Mouse (Mus musculus) induced T-regulatory cell, adult 2 months (primary cell): Measurements from ENCODE around the gene Zfp989.
"Not testable (repeated sequence)": the region's sequence is repeated elsewhere in the genome, so short reads cannot be mapped to it uniquely, and the experiment has no call there.

Source experiments
- DNase-seq: peaks from one replicate; pipeline ENCODE4 v3.0.0-alpha.2; 2012; ENCODE audit warnings: low read depth

Zfp989 gene

DNA sequence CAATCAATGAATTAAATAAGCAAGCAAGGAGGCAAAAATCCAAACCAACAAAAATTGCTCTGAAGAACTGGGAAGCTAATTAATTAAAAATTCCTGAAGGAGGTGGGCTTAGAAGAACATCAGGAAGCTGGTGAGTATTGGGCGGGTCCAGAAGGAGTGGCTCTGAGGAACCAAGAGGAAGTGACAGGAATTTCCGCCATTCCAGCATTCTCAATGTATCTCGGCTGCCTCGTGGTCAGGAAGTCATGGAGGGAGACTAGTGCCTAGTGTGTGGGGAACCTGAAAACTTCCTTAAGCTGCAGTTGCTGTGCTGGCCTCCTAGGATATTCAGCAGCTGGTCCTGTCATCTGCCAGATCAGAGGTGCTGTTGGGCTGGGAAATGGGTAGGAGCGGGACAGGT lies at the start of gene Zfp989:
Gene Zfp989, plus strand, starts transcription at position 220 of the 400 bp plus-strand sequence.
- DNase-seq = not testable (repeated sequence)

DNA sequence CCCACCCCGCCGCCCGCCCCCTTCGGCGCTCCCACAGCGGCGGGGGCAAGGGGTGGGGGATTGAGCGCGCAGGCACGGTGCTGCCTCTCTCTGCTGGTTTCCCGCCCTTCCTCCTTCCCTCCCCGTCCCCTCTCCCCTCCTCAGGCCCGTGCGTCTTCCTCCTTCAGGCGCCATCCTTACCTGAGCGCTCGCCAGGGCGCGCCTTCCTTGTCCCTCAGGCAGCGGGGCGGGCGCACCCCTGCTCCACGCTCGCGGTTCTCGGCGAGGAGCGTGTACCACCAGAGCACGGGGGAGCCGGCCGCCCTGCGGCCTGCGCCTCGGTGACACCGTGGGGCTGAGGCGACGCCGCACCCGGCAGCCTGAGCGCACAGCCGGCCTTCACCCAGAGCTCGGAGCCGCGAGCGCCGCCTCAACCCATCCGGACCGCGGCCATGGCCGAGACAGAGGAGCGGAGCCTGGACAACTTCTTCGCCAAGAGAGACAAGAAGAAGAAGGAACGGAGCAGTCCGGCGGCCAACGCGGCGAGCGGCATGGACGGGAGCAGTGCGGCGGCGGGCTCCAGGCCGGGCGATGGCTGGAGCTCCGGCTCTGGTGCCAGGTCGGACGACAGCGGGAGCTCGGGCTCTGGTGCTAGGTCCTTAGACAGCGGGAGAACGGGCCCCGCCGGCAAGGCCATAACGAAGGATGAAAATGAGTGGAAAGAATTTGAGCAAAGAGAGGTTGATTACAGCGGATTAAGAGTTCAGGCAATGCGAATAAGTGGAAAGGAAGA lies 39.3 kb upstream of the Zfp989 start:
- DNase-seq = no peak

DNA sequence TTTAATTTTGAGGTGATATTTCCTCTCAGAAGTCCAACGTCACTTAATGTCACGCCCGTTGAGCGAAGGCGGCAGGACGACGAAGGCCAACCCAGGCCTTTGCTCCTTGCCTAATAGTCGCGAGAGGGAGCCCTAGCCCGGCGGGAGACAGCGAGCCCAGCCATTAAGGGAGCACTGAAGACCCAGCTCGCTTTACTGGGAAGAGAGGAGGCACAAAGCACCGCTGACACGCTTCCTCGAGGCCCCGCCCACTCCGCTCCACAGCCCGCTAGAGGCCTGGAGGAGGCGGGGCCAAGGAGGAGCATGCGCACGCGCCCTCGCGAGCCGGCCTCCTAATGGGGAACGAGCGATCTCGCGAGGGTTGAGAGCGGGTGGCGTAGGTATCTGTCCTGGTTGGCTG lies 30.1 kb upstream of the Zfp989 start:
- DNase-seq = not testable (repeated sequence)

DNA sequence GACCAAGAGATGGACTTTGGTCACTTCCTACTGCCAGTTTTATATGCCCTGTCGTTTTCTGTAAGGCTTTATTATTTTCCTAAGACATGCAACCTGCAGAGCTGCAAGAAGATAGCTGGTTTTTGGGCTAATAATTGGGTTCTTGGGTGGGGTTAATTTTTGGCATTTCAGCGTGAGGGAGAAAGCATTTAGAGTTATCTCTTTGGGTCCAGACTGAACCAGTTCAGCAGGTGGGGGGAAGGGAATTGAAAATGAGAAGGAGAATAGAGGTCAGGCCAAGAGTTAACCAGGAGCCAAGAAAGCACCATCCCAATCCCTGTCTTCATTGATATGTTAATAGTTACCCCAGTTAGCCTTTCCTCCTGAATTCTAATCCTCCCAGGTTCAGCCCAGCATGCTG lies 4.8 kb downstream of the Zfp989 start:
- DNase-seq = not testable (repeated sequence)

DNA sequence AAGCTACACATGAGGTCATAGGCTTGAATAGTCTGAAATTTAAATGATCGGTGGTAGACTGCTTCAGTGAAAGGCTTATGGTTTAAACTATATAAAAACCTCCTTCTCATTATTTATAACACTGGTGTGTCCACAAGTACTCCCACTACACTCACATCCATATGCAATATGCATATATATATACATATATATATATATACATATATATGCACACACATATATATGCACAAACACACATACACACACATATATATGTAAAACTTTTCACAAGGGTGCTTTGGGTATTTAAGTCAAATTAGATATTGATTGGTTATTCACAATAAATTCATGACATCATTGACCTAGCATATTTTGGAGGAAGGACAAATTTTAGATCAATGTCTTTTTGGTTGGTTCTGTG lies 46.6 kb downstream of the Zfp989 start:
- not testable (repeated sequence) for DNase-seq

DNA sequence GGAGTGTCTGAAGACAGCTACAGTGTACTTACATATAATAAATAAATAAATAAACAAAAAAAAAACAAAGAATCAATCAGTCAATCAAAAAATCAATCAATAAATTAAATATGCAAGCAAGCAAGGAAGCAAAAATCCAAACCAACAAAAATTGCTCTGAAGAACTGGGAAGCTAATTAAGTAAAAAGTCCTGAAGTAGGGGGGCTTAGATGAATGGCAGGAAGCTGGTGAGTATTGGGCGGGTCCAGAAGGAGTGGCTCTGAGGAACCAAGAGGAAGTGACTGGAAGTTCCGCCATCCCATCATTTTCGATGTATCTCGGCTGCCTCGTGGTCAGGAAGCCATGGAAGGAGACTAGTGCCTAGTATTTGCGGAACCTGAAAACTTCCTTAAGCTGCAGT lies 49.8 kb downstream of the Zfp989 start, which contains the start of gene Rex2:
Gene Rex2, plus strand, starts transcription at position 301 of the 400 bp plus-strand sequence.
- not testable (repeated sequence) for DNase-seq

DNA sequence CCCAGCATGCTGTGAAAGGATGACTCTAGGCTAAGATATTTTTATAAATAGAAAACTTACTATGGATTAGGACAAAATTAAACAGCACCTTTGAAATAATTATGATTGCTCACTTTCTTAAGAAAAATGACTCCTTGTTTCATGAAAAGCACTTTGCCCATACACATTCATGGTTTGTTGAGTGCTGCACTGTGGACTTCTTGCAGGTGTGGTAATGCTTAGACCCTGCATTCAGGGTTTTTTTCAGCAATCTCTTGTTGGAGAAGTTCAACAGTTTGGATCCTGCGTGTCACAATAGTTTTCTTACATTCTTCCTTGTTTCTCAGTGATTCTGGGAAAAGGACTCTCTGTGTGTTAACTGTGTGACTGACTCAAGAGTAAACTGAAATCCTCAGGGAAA lies 54.6 kb downstream of the Zfp989 start:
- not testable (repeated sequence) for DNase-seq

DNA sequence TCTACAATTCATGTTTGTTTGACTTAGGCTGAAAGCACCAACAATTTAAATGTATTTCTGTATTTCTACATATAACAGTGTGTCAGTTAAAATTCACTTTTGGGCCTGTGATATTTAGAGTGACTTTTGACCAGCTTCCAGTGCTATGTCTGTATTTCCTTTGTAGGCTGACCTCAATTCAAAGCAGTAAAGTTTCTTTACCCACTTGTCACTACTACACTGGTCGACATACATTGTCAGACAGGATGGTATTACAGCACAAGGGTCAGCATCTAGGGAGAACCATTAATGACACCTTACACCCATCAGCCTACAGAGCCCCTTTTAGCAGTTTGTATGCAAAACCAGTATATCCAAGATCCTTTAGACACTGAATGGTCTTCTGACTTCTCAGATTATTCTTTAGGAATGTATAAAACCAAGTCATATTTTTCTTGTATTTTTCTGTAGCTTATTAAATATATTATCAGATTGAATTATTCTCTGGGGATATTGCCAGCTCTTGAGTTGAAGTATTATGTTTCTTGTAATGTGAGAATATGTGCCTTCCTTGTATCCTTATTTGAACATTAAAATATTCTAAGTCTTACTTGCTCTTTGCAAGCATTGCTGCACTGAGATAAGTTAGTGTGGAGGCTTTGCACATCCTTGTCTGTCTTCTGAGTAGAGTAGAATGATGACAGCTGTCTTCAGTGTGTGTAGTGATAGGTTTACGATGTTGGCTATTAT lies 59.7 kb downstream of the Zfp989 start:
- DNase-seq = not testable (repeated sequence)
